In the genomic region with DNA sequence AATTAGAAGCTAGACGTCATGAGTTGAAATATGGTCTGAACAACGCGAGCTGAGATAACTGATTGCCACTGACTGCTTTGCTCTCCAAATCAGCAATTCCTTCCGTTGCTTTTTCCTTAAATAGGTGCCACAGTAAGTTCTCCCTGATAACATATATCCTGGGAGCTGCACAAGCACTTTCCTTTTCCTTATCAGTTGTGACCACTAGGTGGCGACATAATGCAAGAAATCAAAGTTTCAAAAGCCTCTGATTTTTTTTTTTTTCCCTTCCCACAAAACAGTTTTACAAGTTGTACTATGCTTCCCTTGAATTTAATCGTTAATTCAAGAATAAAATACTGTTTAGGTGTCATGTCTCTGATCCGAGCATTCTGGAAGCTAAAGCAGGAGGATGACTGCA, we compare ENCODE assay signal across 9 mouse cellular contexts. TPM values are rescaled to one million over a fixed set of nuclear protein-coding genes. Genes with fewer than 3 reads are reported as not detected.
DNase-seq lines count a peak whose midpoint lies in the region; ATAC-seq and TF ChIP-seq lines count a peak whose summit lies in the region.
"Had no signal": no experiment of that assay in that cellular context is flagged by ENCODE, and none has a peak within 500 bp of the region (broad histone marks: within the 10 kb centered on the region; RNA-seq: fewer than 3 reads in every experiment).

No protein-coding gene starts in this region.

- no peaks in the 10 kb centered on the region for H3K9me3 ChIP-seq in G1E (replicated peaks)
- H3K9me3 ChIP-seq: midbrain, embryonic 12.5 days had no signal

- intact Hi-C loops in left cerebral cortex, postnatal 4 days (cut with DNase I) = loop anchor here (5.0 to 10.0 kb wide), 2 partner anchors 388 to 1845 kb away; no protein-coding TSS in a partner anchor

- H3K4me3 ChIP-seq in G1E (ENCODE audit: low read depth, low read length) = no peak overlapping the region
- H3K4me3 ChIP-seq: erythroblast, embryonic 14.5 days; midbrain, embryonic 12.5 days had no signal

- ATAC-seq in G1E (ENCODE audit: extremely low read depth, insufficient number of reproducible peaks, low FRiP score, poor library complexity, severe bottlenecking) = no peak
- peak; percentile 53; the same call in 1 of the 2 replicates for ATAC-seq in granulocyte monocyte progenitor cell, adult 5-6 weeks (replicated peaks; ENCODE audit: poor library complexity, severe bottlenecking)

- peak; percentile 15 for DNase-seq in kidney, adult 18-20 months
- no peak for DNase-seq in kidney, adult 11 months
- no peak for DNase-seq in G1E (ENCODE audit: low spot score)
- DNase-seq in c-Kit-positive CD71-positive TER-119-positive erythroid progenitor cells, embryonic 14.5 days (ENCODE audit: low spot score) = peak; percentile 33
- peak; percentile 46 for DNase-seq in left cerebral cortex, postnatal 4 days
- peak; percentile 19 for DNase-seq in skeletal muscle tissue, adult 2 months (ENCODE audit: low read depth, low spot score)

- H3K4me1 ChIP-seq in G1E (ENCODE audit: insufficient read depth, low read depth, low read length) = no peaks in the 10 kb centered on the region
- H3K4me1 ChIP-seq: midbrain, embryonic 12.5 days had no signal

- TF ChIP-seq CTCF in G1E (IDR thresholded peaks at IDR 0.05; ENCODE audit: low read depth, low read length) = peak; percentile 27

- H3K36me3 ChIP-seq in G1E (replicated peaks) = no peaks in the 10 kb centered on the region
- H3K36me3 ChIP-seq: midbrain, embryonic 12.5 days had no signal

- H3K27me3 ChIP-seq in G1E (ENCODE audit: insufficient read depth, low read length) = no peaks in the 10 kb centered on the region
- H3K27me3 ChIP-seq: midbrain, embryonic 12.5 days had no signal

RNA-seq across cellular contexts. Expression of gene Nts, which starts 40.8 kb away (rescaled TPM):
- total RNA-seq in G1E (2014; fragmentation: Nextera tagmentation) = not detected in 2 replicates
- not detected in 2 replicates for total RNA-seq in G1E (2017)
- not detected in 2 replicates for polyA plus RNA-seq in G1E (2012)
- not detected in 2 replicates for total RNA-seq in granulocyte monocyte progenitor cell, adult 5-6 weeks (2014; fragmentation: Nextera tagmentation)
- not detected in 2 replicates for total RNA-seq in granulocyte monocyte progenitor cell, adult 5-6 weeks (2017)
- total RNA-seq in left cerebral cortex, postnatal 4 days (2021) = 10 to 100 TPM; 16.8 to 34.3 TPM
- polyA plus RNA-seq: erythroblast, embryonic 14.5 days had no signal

Comparison
In these comparisons a context has a peak if more than half of its experiments do, and no peak if none do; other contexts are left out.
1. DNase-seq: peak in kidney, adult 18-20 months (single experiment), c-Kit-positive CD71-positive TER-119-positive erythroid progenitor cells, embryonic 14.5 days (single experiment), left cerebral cortex, postnatal 4 days (single experiment) and skeletal muscle tissue, adult 2 months (single experiment); none in kidney, adult 11 months (single experiment) and G1E (single experiment).
2. RNA of gene Nts, which starts 40.8 kb away (total RNA-seq): 16.8 to 34.3 TPM in left cerebral cortex, postnatal 4 days; not detected in G1E and not detected in granulocyte monocyte progenitor cell, adult 5-6 weeks; every median in the first group is over 10 times any median in the second.